Mouse (Mus musculus): ENCODE measurements around the gene Dynlt1a.
"Not testable (repeated sequence)": the region's sequence is repeated elsewhere in the genome, so short reads cannot be mapped to it uniquely, and the experiment has no call there.

- not testable (repeated sequence) for TF ChIP-seq CTCF, EP300 (IDR thresholded peaks at IDR 0.05; ENCODE audit: low read depth)
These were observed 23.4 kb downstream of the Dynlt1a start for GRCm38 (mm10) chr17:6293882-6294281.
